Mouse (Mus musculus) A20 (cell line): ENCODE data around the gene Ascl3.
A peak's percentile ranks its signal among the peaks of the same experiment; 100 is the strongest.

Source experiments
- DNase-seq: peaks from one replicate; pipeline ENCODE4 v3.0.0-alpha.2; 2011; ENCODE audit warnings: low read depth, low spot score

The Ascl3 gene

DNA sequence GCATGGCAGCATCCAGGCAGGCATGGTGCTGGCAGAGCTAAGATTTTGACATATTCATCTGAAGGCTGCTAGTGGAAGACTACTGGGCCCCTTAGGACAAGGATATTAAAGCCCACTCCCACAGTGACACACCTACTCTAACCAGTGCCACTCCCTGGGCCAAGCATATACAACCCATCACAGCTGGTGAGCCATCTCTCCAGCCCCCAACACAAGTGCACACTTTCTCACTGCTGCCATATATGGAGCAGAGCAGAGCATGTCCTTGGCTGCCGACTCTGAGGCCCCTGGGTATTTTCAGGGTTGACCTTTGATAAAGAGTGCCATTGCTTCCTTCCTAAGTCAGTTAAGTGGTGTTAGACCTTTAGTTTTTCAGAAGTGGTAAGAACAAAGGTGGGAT is 21.5 kb downstream of the Ascl3 start:
- no peak for DNase-seq

DNA sequence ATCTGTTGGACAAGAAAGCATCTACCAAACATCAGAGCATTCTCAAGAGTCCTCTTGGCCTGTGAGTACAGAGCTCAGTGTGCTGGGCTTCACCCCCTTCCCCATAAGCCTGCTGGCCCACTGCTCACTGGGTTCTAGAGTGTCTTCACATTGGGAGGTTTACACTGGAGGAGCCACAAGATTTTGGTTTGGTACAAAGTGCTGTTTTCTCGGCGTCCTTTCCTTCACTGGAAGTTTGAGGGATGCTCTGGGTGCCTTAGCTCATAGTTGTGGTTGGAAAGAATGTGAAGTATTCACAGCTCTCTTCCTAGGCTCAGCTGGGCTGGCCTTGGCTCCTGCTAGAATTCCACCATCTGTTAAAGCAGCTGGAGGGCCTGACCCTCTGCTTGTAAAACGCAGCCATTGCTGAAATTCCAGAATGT is 22.6 kb downstream of the Ascl3 start:
- DNase-seq: no peak

- peak; percentile 85 for DNase-seq
Observed at GRCm38 (mm10) chr7:109707023-109707785, 24.3 kb downstream of the Ascl3 start.

DNA sequence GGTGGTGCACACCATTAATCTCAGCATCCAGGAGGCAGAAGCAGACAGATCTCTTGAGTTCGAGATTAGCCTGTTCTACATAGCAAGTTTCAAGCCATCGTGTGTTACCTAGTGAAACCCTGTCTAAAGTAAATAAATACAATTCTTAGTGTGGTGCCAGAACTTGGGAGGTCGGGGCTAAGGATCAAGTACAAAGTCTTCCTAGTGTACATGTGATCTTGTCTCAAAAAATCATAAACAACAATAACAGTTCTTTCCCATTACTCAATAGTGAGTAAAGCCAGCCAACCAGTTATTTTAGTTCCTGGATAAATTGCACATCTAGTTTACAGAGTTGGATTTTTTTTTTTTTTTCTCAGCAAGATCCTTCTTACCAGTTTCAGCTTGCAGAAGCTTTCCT is 27.1 kb downstream of the Ascl3 start:
- no peak for DNase-seq

- DNase-seq: no peak
Observed at GRCm38 (mm10) chr7:109704016-109704377, 27.5 kb downstream of the Ascl3 start.

DNA sequence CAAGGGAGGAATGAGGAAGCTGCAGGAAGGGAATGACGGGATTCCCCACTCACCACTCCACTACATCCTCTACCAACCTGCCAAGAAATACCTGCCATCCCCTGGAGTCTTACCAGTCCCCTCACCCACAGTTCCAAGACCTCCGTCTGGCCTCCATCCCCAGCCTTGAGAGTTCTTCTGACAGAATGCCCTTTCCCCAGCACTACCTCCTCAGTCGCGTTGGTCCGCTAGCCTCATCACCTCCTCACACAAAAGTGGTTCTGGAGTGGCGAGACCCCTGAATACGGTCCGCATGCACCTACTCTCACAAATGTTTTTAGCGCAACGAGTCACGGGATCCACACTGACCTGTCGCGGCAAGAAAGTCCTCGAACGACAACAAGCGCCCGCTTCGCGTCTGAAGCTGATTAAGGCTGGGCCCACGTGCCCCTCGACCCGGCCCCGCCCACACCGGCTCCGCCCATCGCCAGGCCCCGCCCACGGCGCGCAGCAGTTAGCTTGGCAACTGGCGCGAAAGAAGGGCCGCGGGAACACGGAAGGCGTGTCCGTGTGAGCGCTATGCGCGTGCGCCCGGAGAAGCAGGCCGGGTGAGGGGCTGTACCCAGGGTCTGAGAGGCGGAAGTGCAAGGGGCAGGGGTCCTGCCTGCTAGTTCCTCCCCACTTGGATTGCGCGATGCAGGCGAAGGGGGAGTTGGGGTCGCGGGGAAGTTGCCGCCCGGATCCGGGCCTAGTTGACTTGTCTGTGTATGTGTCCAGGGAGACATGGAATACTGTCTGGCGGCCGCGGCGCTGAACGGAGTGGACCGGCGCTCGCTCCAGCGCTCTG is 28.1 kb downstream of the Ascl3 start, which contains the start of the genes St5 and Akip1:
Gene St5, minus strand, starts transcription at position 416 of the 826 bp plus-strand sequence.
Gene Akip1, plus strand, starts transcription at position 501 of the 826 bp plus-strand sequence.
- DNase-seq: peak; percentile 97

GRCm38 (mm10) chr7:109702721-109703120 is 28.8 kb downstream of the Ascl3 start:
- no peak for DNase-seq

- peak; percentile 40 for DNase-seq
Observed at GRCm38 (mm10) chr7:109700213-109700612, 31.3 kb downstream of the Ascl3 start.

GRCm38 (mm10) chr7:109695339-109695726 is 36.2 kb downstream of the Ascl3 start:
- DNase-seq: no peak

DNA sequence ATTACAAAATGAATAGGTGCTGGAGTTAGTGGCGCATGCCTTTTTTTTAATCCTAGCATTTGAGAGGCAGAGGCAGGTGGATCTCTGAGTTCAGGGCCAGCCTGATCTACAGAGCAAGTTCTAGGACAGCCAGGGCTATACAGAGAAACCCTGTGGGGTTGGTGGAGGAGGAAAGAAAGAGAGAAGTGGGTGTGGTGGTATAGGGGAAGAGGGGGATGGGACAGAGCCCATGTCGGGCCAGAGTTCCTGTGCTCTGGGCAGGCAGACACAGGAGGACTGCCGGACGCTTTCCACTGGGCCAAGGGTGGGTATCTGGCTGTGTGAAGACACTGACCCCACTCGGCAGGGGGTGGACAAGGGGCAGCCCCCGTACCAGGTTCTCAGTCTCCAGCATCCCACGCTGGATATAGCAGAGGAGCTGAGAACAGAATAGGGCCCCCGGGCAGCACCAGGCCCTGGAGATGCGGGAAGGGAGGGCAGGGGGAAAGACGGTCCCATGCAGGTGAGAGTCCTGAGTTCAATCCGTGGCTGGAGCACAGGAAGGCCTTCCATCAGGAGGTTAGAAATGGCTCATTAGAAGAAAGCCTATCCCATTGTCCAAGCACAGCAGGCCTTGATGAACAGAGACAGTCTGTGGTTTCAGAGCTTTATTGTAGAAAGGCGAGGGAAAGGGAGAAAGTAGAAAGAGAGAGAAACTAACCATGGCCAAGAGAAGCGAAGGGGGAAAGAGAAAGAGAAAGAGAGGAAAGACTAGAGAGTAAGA is 36.8 kb downstream of the Ascl3 start:
- no peak for DNase-seq

DNA sequence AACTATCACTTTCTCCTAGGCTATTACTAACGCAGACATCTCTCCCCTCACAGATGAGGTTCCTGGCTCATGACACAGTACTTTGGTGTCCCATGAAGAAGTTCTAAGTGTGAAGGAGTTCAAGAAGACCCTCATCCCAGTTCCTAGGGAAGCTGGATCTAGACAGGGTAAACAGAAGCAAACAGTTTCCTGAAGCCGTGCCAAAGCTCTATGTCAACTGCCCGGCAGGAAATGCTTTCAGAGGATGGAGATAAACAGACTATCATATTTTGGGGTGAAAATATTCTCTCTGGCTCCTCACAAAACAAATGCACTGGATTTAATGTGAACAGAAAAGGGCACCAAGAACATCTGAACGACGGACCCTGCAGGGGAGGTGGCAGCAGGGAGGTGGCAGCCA is 40.6 kb downstream of the Ascl3 start:
- DNase-seq: no peak

GRCm38 (mm10) chr7:109690101-109690500 is 41.4 kb downstream of the Ascl3 start:
- DNase-seq: no peak

DNA sequence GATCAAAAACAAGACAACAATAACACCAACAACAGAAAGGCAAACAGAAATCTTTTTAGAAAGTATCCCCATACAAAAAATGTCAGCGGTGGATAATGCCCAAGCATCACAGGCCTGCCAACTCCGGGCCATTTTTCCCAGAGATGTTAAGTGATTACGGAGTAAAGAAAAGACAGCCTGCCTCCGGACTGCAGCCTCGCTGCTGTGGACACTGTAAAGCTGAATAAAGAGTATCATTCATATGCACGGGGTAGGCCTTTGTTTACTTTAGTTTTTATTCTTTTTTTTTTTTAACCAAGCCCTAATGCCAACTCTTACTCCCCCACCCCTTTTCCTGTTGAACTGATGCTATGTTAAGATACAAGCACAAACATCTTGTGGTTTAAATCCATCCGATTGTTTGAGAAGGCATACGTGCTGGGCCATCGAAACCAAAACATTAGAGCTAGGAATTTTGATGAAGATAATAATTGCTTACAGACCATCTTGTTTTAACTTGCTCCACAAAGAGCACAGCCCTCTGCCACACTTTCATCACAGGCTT is 44.9 kb downstream of the Ascl3 start:
- no peak for DNase-seq

DNA sequence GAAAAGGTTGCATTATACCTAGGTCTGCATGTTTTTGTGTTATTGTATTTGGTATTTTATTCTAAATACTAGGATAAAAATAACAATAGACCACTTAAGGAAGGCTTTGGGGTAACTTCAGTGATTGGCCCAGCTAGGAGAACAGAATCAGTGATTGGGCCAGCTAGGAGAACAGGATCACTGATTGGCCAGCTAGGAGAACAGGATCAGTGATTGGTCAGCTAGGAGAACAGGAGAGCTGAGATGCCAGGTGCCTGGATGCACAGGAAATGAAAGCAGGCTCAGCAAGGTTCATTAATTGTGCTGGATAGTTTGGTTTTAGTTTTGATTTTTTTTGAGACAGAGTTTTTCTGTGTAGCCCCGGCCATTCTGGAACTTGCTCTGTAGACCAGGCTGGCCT is 50.6 kb downstream of the Ascl3 start:
- DNase-seq: peak; percentile 30

- no peak for DNase-seq
Observed at GRCm38 (mm10) chr7:109680284-109680683, 51.2 kb downstream of the Ascl3 start.
